Mouse (Mus musculus) spleen, postnatal 36 days (tissue): ENCODE measurements at regions not wholly inside any gene's neighbourhood (a gene's known extent, or its start where the extent isn't known, plus 50 kb on each side); places are given as distances from the start of the nearest gene placed in this dataset.
A peak's percentile ranks its signal among the peaks of the same experiment; 100 is the strongest.

ENCODE experiments used
- DNase-seq, 2 experiments: peaks; one replicate each; pipeline ENCODE4 v3.0.0; 2022; ENCODE audit warnings: low spot score in 2 of 2, mixed read lengths in 1 of 2

GRCm38 (mm10) chr1:73118661-73119060, 103.0 kb upstream of the Tnp1 start:
- no peak for DNase-seq

GRCm38 (mm10) chr1:73116526-73116925, 100.8 kb upstream of the Tnp1 start:
- DNase-seq = no peak

GRCm38 (mm10) chr1:73115854-73116253, 100.1 kb upstream of the Tnp1 start:
- no peak for DNase-seq

GRCm38 (mm10) chr1:73113137-73113536, 97.4 kb upstream of the Tnp1 start:
- DNase-seq = no peak

- no peak for DNase-seq
These were observed 97.0 kb upstream of the Tnp1 start for GRCm38 (mm10) chr1:73112711-73113110.

- DNase-seq = no peak
These were observed 96.2 kb upstream of the Tnp1 start for GRCm38 (mm10) chr1:73111911-73112310.

- DNase-seq = no peak
These were observed 90.3 kb upstream of the Tnp1 start for GRCm38 (mm10) chr1:73105856-73106463.

- DNase-seq = no peak
These were observed 82.1 kb upstream of the Tnp1 start for GRCm38 (mm10) chr1:73097645-73098440.

- DNase-seq = no peak
These were observed 73.9 kb upstream of the Tnp1 start for GRCm38 (mm10) chr1:73089636-73090035.

GRCm38 (mm10) chr1:73088494-73088893, 72.8 kb upstream of the Tnp1 start:
- no peak for DNase-seq

- no peak for DNase-seq
These were observed 69.2 kb upstream of the Tnp1 start for GRCm38 (mm10) chr1:73084946-73085345.

- no peak for DNase-seq
These were observed 67.7 kb upstream of the Tnp1 start for GRCm38 (mm10) chr1:73083396-73083795.

- DNase-seq = no peak
These were observed 63.8 kb upstream of the Tnp1 start for GRCm38 (mm10) chr1:73079518-73079917.

- no peak for DNase-seq
These were observed 61.4 kb upstream of the Tnp1 start for GRCm38 (mm10) chr1:73077156-73077555.

- DNase-seq = no peak
These were observed 60.1 kb upstream of the Tnp1 start for GRCm38 (mm10) chr1:73075699-73076373.

GRCm38 (mm10) chr1:73075159-73075558, 59.5 kb upstream of the Tnp1 start:
- DNase-seq = no peak

GRCm38 (mm10) chr1:73074525-73074924, 58.8 kb upstream of the Tnp1 start:
- DNase-seq = no peak

GRCm38 (mm10) chr1:73072237-73072904, 56.7 kb upstream of the Tnp1 start:
- peak; percentile 5 to 41 for DNase-seq

GRCm38 (mm10) chr1:73070126-73070525, 54.4 kb upstream of the Tnp1 start:
- no peak for DNase-seq
